Mouse (Mus musculus): ENCODE data around the gene Kmt2b. TPM values are rescaled to one million over a fixed set of nuclear protein-coding genes. Genes with fewer than 3 reads are reported as not detected.

Kmt2b gene
- total RNA-seq, 2 experiments from 2014 or later, result 69.9 to 79.7 TPM

DNA sequence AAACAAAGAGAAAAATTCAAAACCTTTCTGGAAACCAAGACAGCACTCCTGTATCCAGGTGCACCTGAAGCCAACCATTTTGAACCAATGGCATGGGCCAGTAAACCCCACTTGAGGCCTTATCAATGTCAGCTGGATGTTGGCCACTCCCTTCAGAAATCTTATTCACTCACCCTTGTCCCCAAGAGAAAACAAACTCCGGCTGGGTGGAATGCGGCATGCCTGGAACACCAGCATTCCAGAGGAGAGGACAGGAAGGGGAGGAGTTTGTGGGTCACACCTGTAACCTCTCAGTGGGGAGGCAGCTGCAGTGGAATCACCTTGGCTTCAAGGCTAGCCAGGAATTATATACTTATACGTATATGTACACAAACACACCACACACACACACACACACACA lies 14.1 kb upstream of the Kmt2b start:
- DNase-seq, result no peak
- intact Hi-C loops (cut with DNase I), result no loop called here

DNA sequence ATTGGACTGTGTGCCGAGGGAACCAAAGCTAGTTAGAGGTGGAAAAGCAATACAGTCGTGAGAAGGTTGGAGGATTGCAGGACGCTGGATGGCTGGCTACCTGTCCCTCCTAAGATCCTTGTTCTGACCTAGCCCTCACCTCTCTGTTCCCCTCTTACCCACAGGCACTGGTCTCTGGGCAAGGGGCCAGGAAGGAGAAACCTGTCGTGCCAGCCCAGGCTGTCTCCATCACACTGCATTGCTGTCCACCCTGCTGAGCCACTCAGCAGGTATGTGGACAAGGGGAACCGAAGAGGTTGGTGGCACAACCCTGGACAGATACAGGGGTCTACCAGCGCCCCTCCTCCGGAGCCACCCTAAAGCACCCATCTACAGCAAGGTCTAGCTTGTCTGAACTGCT lies 12.1 kb upstream of the Kmt2b start:
- intact Hi-C loops (cut with DNase I), result no loop called here
- DNase-seq, result peak; percentile 22

DNA sequence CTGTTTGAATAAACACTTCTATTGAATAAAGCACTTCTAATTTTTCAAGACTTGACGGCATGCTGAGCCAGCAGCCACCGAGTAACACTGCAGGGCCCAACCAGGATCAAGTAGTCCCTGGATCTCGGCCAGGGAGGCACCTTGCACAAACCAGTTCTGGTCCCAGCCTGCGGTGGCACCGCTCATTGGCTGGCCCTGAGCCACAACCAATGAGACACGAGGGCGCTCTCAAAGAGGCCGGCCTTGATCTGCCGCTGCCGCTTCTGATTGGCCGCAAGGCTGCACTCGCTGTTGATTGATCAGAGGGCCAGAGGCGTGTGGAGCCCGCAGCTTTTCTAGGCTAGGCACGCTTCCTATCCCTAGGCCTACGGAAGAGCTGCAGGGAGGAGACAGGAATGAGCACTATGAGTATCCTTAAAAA lies 11.4 kb upstream of the Kmt2b start:
- DNase-seq, result peak; percentile 95
- intact Hi-C loops (cut with DNase I), result no loop called here

DNA sequence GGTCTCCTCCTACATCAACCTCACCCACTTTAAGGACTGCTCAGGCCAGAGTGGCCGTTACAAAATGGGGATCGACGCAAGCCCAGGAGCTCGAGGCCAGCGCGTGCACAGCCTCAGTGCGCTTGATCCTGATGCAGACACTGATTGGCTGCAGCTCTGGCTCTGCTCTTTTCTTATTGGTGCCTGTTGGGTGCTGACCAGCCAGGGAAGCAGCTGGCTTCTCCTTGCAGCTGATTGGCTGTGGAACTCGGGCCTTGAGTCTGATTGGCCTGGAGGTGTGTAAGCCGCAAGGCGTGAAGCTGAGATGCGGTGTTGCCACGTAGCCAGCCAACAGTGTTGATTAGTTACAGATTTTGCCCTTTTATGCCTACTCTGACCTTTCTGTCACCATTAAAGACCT lies 10.3 kb upstream of the Kmt2b start, which contains the start of gene Zbtb32:
Gene Zbtb32, minus strand, starts transcription at position 124 of the 400 bp plus-strand sequence.
- intact Hi-C loops (cut with DNase I), result no loop called here
- DNase-seq, result no peak

DNA sequence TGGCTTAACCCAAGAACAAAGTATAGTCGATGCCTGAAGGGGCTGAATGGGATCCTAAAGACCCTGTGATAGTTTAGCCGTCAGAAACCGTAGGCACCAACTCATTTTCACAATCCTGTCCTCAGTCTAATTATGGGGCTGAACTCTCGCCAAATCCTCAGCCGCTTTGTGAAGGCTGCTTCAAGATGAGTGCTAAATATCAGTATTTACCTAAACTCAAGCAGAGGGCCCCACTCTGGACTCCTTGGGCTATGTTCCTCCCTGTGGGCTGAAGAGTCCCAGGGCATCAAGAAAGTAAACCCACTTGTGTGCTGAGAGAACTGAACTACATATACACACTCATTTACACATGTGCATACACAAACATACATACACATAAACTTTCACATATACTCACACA lies 8.3 kb upstream of the Kmt2b start:
- DNase-seq, result no peak
- intact Hi-C loops (cut with DNase I), result no loop called here

DNA sequence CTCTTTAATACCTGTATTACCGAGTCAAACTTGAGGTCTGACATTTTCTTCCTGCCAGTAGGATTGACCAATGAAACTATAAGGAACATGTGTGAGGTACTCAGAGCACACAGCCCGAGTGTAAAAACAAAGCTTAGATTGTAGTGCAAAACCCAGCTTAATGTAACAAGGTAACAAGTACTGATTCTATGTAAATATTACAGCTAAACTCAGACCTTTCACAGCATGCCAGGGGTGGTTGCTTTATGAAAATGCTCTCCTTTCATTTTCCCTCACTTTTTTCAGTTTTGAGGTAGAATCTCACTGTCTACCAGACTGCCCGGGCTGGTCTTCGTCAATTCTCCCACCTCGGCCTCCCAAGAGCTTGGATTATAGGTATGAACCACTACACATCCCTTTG lies 7.6 kb upstream of the Kmt2b start:
- DNase-seq, result no peak
- intact Hi-C loops (cut with DNase I), result no loop called here

DNA sequence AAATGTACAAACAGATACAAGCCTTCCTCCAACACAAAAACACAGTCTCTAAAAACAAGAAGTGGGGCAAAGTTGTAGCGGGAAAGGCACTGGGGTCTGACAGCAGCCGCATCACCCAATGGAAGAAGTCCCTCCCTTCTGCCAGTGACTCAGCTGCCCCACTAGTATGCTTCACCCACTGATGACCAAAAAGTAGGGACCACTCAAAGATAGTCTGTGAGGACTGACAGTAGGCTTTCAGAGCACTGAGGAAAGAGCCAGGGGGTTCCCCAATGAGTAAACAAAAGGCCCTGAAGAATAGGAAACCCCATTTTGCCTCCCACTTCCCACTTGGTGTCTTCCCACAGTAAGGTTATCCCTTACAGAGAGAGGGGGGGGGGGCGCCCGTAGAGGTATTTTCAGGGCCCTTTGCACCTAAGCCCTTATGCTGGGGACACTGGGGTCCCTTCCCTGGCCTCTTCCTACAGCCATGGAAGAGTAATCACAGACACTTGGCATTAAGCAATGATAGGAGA lies 6.0 kb upstream of the Kmt2b start:
- intact Hi-C loops (cut with DNase I), result no loop called here
- DNase-seq, result no peak

DNA sequence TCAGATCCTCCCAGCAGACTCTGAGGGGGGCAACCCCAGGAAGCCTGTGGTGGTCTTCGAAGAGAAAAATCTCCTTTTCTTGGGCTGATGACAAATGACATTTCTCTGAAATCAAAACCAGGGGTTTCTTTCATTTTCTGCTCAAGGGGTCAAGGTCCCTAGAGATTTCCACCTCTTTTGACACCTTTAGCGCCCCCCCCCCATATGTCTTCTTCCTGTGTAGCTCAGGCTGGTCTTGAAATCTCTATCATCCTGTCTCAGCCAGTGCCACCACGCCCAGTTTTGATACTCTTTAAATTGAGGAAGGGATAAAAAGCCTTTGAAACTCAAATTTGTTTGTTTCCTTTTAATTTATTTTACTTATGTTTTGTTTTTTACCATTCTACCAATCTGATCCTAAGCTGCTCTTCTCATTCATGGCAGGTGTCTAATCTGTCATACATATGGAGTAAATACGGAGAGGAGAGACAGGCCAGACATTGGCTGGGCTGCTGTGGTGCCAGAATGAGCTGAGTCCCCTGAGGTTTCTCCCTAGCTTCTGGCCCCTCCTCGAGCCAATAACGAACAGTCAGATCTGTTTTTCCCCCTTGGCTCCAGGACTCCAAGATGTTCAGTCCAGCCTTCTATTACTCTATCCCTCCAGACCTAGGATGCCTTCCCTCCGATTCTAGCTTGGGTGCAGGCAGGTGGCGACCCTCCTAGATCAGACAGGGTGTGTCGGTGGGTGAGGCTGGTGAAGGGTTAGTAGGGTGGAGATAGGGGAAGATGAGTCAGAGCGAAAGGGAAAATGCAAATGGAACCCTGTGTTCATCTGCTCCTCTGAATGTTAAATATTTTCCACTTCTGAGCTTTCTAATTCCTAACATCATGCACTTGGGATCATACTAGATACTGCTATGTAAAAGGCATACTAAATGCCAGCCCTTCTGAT lies 5.3 kb upstream of the Kmt2b start:
- intact Hi-C loops (cut with DNase I), result no loop called here
- DNase-seq, result peak; percentile 38

DNA sequence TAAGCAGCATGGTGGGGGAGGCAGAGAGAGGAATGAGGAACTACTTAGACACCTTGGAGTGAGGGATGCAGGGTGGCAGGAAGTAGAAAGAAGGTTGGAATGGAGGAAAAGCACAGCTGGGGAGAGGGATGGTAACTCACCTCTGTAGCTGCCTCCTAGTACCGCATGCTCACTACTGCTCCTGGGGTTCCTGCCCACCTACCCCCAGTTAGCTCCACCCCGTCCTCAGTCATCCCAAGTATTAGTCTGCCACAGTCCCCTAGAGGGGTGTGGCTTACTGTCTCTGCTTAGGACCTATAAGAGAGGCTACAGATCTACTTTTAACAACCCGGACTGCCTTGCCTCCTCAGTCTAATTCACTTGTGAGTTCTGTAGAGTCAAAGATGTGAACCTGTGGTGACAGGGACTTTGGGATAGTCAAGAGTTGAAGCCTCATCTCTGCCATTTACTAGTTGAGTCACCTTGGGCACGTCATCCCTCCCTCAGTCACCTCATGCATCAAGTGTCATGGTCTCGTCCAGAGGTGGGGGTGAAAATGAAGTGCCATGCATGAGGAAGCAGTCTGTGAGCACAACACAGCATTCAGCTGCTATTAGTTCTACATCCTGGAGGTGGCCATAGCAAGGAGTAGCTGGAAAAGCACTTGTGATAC lies 4.4 kb upstream of the Kmt2b start:
- DNase-seq, result no peak
- intact Hi-C loops (cut with DNase I), result no loop called here

DNA sequence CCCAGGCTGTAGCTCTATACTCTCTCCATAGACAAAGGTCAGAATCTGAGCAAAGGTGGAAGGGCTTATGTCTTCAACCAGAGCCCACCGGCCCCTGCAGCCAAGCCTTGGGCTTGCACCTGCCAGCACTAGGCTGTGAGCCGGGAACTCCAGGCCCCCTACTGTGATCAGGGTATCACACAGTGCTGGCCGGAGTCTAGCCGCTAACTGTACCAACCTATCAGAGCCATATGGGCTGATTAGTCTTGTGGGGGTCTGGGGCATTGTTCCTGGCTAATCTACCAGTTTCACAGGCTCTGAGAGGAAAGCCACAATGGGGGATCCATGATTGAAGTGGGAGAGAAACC lies 3.1 kb upstream of the Kmt2b start:
- no peak for DNase-seq
- intact Hi-C loops (cut with DNase I), result no loop called here

DNA sequence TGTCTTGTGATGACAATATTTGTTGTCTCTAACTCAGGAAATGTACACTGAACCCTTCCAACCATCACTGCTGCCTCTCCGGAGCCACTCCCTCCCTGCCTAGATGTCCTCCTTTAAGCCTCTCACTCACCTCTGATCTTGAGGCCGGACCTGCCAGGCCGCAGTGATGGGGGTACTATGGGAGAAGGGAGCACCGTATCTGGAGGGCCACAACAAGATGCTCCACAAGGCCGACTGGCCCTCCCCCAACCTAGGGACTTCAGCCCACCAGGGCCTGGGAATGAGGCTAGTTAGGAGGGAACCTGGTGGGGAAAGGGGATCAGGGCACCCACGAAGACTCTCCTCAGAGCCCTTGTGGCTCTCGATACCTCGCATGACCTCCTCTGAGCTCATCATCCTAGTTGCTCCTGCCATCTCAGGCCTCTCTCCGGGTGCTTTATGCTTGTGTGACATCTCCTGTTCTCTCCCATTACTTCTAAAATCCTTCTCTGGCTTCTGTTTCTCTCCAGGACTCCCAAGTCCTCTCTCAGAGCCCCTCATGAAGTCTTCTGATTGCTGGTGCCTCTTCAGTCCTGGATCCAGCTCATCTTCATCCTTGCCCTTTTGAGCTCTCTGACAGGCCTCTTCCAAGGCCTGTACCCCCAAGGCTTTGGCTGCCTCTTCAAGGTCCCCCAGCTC lies 2.5 kb upstream of the Kmt2b start:
- intact Hi-C loops (cut with DNase I), result no loop called here
- no peak for DNase-seq

DNA sequence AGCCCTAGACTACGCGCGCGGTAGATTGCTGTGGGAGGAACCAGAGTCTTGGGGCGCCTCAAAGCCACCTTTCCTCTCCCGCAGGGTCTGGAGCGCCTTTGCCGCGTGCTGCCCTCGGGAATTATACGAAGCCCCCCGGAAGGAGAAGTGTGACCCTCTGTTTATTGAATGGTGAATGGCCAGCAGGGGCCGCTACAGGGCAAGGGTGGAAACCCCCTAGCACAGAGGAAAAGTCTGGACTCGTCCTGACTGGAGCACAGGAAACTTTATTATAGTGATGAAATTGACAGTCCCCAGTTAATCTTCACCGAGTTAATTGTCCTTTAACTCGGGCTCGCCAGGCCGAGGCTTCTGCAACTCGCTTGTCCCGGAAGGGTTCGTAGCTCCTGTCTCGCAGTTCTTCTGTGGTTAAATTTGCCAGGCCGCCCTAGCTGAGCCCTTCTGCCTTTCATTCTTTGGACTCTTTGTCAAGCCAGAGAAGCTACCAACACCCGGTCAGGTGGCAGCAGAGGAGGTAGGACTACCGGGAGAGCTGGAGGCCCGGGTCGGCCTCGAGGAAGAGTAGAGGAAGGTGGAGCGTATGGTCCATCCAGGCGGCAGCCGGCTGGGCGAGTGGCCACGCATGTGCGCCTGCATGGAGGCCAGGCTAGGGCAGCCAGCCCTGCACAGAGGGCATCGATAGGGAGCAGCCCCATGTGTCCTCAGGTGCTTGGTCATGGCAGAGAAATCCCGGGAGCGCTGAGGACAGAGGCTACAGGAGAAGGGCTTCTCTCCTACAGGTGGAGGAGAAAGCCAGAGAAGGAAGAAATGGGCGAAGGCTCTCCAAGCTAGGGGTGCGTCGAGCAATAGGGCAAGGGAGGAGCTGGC lies 1.1 kb upstream of the Kmt2b start:
- intact Hi-C loops (cut with DNase I), result no loop called here
- peak; percentile 93 for DNase-seq

DNA sequence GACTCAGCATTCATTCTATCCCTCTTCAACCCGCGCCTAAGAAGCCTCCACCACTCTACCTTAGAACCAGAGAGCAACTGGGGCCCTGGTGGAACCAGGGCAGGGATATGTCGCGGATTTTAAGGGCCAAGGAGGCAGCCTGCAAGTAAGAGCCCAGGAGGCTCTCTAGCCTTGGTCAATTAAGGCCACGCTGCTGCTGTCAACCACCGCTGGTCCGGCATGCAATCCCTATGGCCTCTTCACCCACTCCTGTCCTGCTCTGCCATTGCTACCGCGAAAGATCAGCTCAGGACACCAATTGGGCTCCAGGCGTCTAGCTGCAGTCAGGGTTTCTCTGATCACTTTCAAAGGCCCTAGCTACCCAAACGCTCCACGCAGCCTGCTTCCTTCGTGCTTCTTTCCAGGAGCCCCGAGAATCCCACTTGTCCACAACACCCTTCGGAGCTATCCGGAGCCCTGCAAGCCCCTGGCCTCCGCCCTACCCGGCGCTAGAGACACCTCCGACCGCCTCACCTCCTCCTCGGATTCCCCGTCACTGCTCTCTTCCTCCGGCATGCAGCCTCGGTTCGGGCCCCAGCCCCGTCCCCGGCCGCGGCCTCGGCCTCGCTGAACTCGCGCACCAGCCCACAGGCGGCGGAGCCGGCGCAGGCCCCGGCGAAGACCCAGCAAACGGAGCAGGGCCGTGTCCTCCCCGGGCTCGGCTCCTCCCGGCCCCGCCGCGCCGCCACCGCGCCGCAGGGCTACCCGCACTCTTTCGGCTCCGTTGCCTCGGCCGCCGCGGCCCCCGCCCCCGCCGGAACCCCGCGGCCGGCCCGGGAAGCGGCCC lies 471 bp downstream of the Kmt2b start:
- peak; percentile 44 for DNase-seq
- intact Hi-C loops (cut with DNase I), result no loop called here

DNA sequence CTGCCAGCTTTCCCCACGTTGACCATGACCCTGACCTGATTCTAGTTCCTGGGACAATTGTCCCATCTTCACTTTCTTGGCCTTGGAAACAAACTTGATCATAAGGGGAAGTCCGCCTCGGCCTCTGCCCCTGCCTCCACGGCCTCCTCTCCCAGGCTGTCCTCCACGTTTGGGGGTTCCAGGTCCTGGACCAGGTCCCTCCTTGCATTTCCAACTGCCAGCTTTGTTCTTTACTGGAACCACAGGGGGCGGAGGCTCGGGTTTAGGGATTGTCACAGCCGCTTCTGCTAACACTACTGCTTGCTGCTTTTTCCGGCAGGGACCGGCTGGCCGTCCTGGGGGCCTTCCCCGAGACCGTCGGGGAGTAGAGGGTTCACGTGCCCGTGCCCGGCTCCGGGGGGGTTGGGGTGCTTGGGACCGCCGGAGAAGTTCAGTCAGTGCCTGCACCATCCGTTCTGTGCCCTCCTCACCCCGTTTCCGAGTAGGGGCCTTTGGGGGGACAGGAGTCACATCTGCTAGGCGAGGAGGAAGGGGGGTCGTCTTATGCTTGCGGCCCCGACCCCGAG lies 2.0 kb downstream of the Kmt2b start:
- DNase-seq, result no peak
- intact Hi-C loops (cut with DNase I), result no loop called here

DNA sequence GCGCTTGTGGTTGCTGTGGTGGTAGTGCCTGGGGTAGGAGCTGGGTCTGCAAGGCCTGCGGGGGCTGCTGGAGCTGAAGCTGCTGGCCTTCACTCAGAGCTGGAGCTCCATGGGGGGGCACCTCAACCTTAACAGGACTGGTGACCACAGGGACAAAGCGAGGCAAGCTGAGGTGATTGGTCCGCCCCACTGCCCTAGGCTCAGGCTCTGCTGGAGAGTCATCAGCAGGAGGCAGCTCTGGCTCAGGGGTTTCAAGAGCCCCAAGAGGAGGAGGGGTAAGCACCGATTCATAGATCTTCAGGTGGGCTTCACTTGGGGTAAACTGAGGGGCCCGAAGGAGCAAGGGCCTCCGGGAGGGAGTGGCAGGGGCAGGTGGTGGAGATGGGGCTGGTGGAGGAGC lies 3.4 kb downstream of the Kmt2b start:
- DNase-seq, result no peak
- intact Hi-C loops (cut with DNase I), result no loop called here

DNA sequence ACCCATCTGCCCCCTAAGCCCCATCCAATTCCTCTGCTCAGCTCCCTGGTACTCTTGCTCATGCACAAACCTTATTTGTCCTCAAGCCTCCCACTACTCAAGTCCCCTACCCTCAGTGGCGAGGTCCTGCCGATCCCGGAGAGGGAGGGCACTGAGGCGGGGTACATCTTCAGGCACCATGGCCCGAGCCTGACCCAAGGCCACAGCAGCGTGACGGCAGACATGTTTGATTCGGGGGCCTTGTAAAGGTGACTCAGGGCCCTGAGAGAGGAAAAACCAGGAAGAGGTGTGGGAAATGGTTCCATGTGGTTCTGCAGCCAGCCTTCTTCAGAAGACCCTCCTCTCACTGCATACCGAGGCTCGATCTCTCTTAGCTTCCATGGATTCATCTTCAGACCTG lies 4.2 kb downstream of the Kmt2b start:
- intact Hi-C loops (cut with DNase I), result no loop called here
- no peak for DNase-seq

DNA sequence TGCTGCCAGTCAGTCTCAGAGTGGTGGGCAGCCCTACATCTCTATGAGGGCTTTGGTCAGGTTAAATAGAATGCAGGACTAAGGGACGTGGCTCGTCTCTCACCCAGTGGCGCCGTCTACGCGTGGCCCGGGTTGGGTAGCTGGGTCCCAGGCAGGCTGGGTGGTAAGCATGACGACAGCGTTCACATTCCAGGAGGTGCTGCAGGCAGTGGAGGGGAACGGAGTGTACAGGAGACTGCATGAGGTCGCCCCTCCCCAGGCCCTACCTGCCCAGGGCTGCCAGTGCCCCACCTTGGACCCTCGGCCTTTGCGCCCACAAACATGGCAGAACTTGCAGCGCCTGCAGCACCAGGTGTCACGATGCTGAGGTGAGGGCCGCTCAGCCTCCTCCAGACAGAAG lies 7.0 kb downstream of the Kmt2b start:
- intact Hi-C loops (cut with DNase I), result no loop called here

DNA sequence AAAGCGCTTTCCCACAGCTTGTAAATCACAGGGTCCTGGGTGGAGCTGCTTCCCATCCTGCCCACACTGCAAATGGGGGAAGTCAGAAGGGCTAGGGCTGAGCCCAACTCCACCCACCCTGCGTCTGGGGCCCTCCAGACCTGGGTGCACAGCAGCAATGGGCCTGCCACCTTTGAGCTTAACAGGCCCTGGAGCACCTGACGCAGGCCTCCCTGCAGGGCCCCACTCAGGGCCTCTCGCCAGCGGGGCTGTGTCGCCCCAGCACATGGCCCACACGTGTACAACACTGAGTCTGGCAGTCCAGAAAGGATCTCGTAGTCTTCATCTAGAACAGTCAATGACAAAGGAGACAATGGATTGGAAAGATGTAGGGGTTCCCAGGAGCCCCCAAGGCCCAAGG lies 8.6 kb downstream of the Kmt2b start:
- intact Hi-C loops (cut with DNase I), result no loop called here
- no peak for DNase-seq

More for the DNA sequence above, 7.0 kb downstream of the Kmt2b start:
- DNase-seq, result no peak

DNA sequence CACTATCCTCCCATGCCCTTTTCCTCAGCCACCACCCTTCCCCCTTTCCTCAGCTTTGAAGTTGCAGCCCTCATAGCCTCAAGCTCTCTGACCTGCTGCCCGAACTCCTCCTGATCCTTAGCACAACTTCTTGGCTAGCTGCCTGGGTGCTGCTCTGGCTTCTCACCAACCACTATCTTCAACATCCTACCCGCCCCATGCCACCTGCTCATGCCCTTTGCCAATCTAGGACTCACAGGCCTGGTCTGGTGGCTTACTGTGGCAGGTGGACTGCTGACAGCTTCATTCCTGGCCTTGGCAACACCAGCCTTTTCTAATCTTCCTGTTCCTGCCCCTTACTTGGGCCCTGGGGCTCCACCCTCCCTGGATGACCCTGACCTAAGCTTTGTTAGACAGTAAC lies 15.6 kb downstream of the Kmt2b start:
- DNase-seq, result peak; percentile 66
- intact Hi-C loops (cut with DNase I), result no loop called here

Data from left cerebral cortex, postnatal 4 days (tissue).